Mouse (Mus musculus) MEL (cell line): ENCODE results near the gene Ryr1. TPM values are rescaled to one million over a fixed set of nuclear protein-coding genes. Genes with fewer than 3 reads are reported as not detected.

Source experiments
- DNase-seq: peaks from one replicate; pipeline ENCODE4 v3.0.0; 2011; ENCODE audit warnings: low read depth, low spot score
- H3K27ac ChIP-seq: 2 replicates; pipeline ENCODE4 v1.5.1; 2012; ENCODE audit warnings: low read depth, mild to moderate bottlenecking, control low read depth, low read length, moderate library complexity; ENCODE audit not compliant: control insufficient read depth
- H3K27me3 ChIP-seq, 2 experiments: fragments of 150-350 bp in 1 of 2; sonication (generic) in 1 of 2; 2 replicates each; pipeline ENCODE4 v1.6.1; 2012; ENCODE audit warnings: low read length in 2 of 2, mild to moderate bottlenecking in 2 of 2, improper control_type of control experiment in 1 of 2, moderate library complexity in 1 of 2; ENCODE audit not compliant: insufficient read depth in 2 of 2, control insufficient read depth in 1 of 2
- H3K36me3 ChIP-seq, 2 experiments: 2 replicates each; pipeline ENCODE4 v1.6.1; 2012 to 2014; ENCODE audit warnings: low read length in 2 of 2, improper control_type of control experiment in 1 of 2, inconsistent platforms in 1 of 2, mild to moderate bottlenecking in 1 of 2; ENCODE audit not compliant: insufficient read depth in 2 of 2, control insufficient read depth in 1 of 2
- H3K4me1 ChIP-seq, 2 experiments: fragments of 150-350 bp in 1 of 2; sonication (generic) in 1 of 2; 2 replicates each; pipeline ENCODE4 v1.6.1; 2012; ENCODE audit warnings: low read length in 2 of 2, improper control_type of control experiment in 1 of 2, mild to moderate bottlenecking in 1 of 2; ENCODE audit not compliant: insufficient read depth in 2 of 2, control insufficient read depth in 1 of 2
- H3K4me3 ChIP-seq, 2 experiments: fragments of 150-350 bp in 1 of 2; sonication (generic) in 1 of 2; 2 replicates each; pipeline ENCODE4 v1.5.1; 2012; ENCODE audit warnings: low read depth in 2 of 2, low read length in 2 of 2, mild to moderate bottlenecking in 2 of 2, moderate library complexity in 2 of 2, control low read depth in 1 of 2, improper control_type of control experiment in 1 of 2; ENCODE audit not compliant: control insufficient read depth in 1 of 2, insufficient read depth in 1 of 2
- H3K79me2 ChIP-seq: 2 replicates; pipeline ENCODE4 v1.6.1; 2012; ENCODE audit warnings: mild to moderate bottlenecking, low read length, moderate library complexity; ENCODE audit not compliant: control insufficient read depth, poor library complexity, insufficient read depth
- H3K9ac ChIP-seq: 2 replicates; pipeline ENCODE4 v1.6.1; 2012; ENCODE audit warnings: low read depth, mild to moderate bottlenecking, control low read depth, low read length, moderate library complexity; ENCODE audit not compliant: control insufficient read depth, poor library complexity, severe bottlenecking
- H3K9me3 ChIP-seq: fragments of 150-350 bp; sonication (generic); replicated peaks from 2 replicates; pipeline ENCODE4 v1.6.1; 2012; ENCODE audit warnings: mild to moderate bottlenecking, low read length, improper control_type of control experiment, moderate library complexity; ENCODE audit not compliant: insufficient read depth
- CHD1 ChIP-seq: IDR thresholded peaks from 2 replicates; pipeline ENCODE4 v1.6.1; 2012; ENCODE audit warnings: low read depth, mild to moderate bottlenecking, inconsistent platforms, low read length, improper control_type of control experiment
- CHD2 ChIP-seq: IDR thresholded peaks from 2 replicates; pipeline ENCODE4 v1.6.1; 2011; ENCODE audit warnings: low read length, improper control_type of control experiment
- ELF1 ChIP-seq: IDR thresholded peaks from 2 replicates; pipeline ENCODE4 v1.6.1; 2014; ENCODE audit warnings: low read depth, mild to moderate bottlenecking, inconsistent platforms, low read length, improper control_type of control experiment, moderate library complexity
- HCFC1 ChIP-seq: IDR thresholded peaks from 2 replicates; pipeline ENCODE4 v1.6.1; 2012; ENCODE audit warnings: low read depth, mild to moderate bottlenecking, inconsistent platforms, low read length, improper control_type of control experiment, moderate library complexity
- JUND ChIP-seq: IDR thresholded peaks from 2 replicates; pipeline ENCODE4 v1.6.1; 2011; ENCODE audit warnings: low read depth, mild to moderate bottlenecking, improper control_type of control experiment, low read length
- MAX ChIP-seq: IDR thresholded peaks from 2 replicates; pipeline ENCODE4 v1.6.1; 2011; ENCODE audit warnings: low read length, improper control_type of control experiment
- MAZ ChIP-seq: IDR thresholded peaks from 2 replicates; pipeline ENCODE4 v1.6.1; 2012; ENCODE audit warnings: low read depth, mild to moderate bottlenecking, inconsistent platforms, low read length, improper control_type of control experiment
- MEF2A ChIP-seq: IDR thresholded peaks from 2 replicates; pipeline ENCODE4 v1.6.1; 2014; ENCODE audit warnings: low read depth, mild to moderate bottlenecking, inconsistent platforms, low read length, improper control_type of control experiment; ENCODE audit not compliant: poor library complexity, insufficient replicate concordance, severe bottlenecking; ENCODE audit errors: extremely low read depth
- MXI1 ChIP-seq: IDR thresholded peaks from 2 replicates; pipeline ENCODE4 v1.6.1; 2011; ENCODE audit warnings: mild to moderate bottlenecking, low read depth, low read length, improper control_type of control experiment
- MYB ChIP-seq: IDR thresholded peaks from 2 replicates; pipeline ENCODE4 v1.6.1; 2011; ENCODE audit warnings: mild to moderate bottlenecking, low read depth, low read length, improper control_type of control experiment
- MYC ChIP-seq: IDR thresholded peaks from 2 replicates; pipeline ENCODE4 v1.6.1; 2011; ENCODE audit warnings: low read depth, mild to moderate bottlenecking, low read length, improper control_type of control experiment, moderate library complexity
- NELFE ChIP-seq: IDR thresholded peaks from 2 replicates; pipeline ENCODE4 v1.6.1; 2011; ENCODE audit warnings: low read depth, low read length, improper control_type of control experiment
- NRF1 ChIP-seq: IDR thresholded peaks from 2 replicates; pipeline ENCODE4 v1.6.1; 2014; ENCODE audit warnings: low read depth, mild to moderate bottlenecking, inconsistent platforms, low read length, improper control_type of control experiment, moderate library complexity; ENCODE audit not compliant: poor library complexity, insufficient read depth, severe bottlenecking
- POLR2A ChIP-seq, 2 experiments: IDR thresholded peaks; 2 replicates each; pipeline ENCODE4 v1.6.1; 2011 to 2012; ENCODE audit warnings: low read length in 2 of 2, mild to moderate bottlenecking in 2 of 2, control low read depth in 1 of 2, improper control_type of control experiment in 1 of 2, low read depth in 1 of 2, moderate library complexity in 1 of 2; ENCODE audit not compliant: control insufficient read depth in 1 of 2, insufficient read depth in 1 of 2, poor library complexity in 1 of 2
- RAD21 ChIP-seq: IDR thresholded peaks from 2 replicates; pipeline ENCODE4 v1.6.1; 2011; ENCODE audit warnings: mild to moderate bottlenecking, low read depth, low read length, improper control_type of control experiment
- SIN3A ChIP-seq: IDR thresholded peaks from 2 replicates; pipeline ENCODE4 v1.6.1; 2012; ENCODE audit warnings: low read length, improper control_type of control experiment, inconsistent platforms
- SMC3 ChIP-seq: IDR thresholded peaks from 2 replicates; pipeline ENCODE4 v1.6.1; 2011; ENCODE audit warnings: low read depth, low read length, improper control_type of control experiment
- TAL1 ChIP-seq: IDR thresholded peaks from 2 replicates; pipeline ENCODE4 v1.6.1; 2012; ENCODE audit warnings: mild to moderate bottlenecking, inconsistent platforms, low read length, moderate library complexity, mixed read lengths
- TCF12 ChIP-seq: IDR thresholded peaks from 2 replicates; pipeline ENCODE4 v1.6.1; 2014; ENCODE audit warnings: low read depth, mild to moderate bottlenecking, inconsistent platforms, low read length, improper control_type of control experiment, moderate library complexity
- UBTF ChIP-seq: IDR thresholded peaks from 2 replicates; pipeline ENCODE4 v1.6.1; 2012; ENCODE audit warnings: low read depth, mild to moderate bottlenecking, inconsistent platforms, low read length, improper control_type of control experiment, moderate library complexity, borderline replicate concordance; ENCODE audit not compliant: insufficient read depth
- USF2 ChIP-seq, 2 experiments: IDR thresholded peaks; 2 replicates each; pipeline ENCODE4 v1.6.1; 2011 to 2012; ENCODE audit warnings: improper control_type of control experiment in 2 of 2, low read length in 2 of 2, borderline replicate concordance in 1 of 2, inconsistent platforms in 1 of 2, low read depth in 1 of 2, mild to moderate bottlenecking in 1 of 2; ENCODE audit not compliant: insufficient read depth in 1 of 2
- ZKSCAN1 ChIP-seq: IDR thresholded peaks from 2 replicates; pipeline ENCODE4 v1.6.1; 2012; ENCODE audit warnings: low read depth, mild to moderate bottlenecking, inconsistent platforms, low read length, improper control_type of control experiment, moderate library complexity
- ZMIZ1 ChIP-seq: IDR thresholded peaks from 2 replicates; pipeline ENCODE4 v1.6.1; 2012; ENCODE audit warnings: low read depth, mild to moderate bottlenecking, inconsistent platforms, low read length, improper control_type of control experiment, moderate library complexity
- ZNF384 ChIP-seq: IDR thresholded peaks from 2 replicates; pipeline ENCODE4 v1.6.1; 2012; ENCODE audit warnings: low read depth, mild to moderate bottlenecking, inconsistent platforms, low read length, improper control_type of control experiment
- polyA plus RNA-seq, 2 experiments: library from polyadenylated mRNA; stranded (reverse) in 1 of 2; unstranded in 1 of 2; fragments of >175 nt in 1 of 2; fragments of >200 nt in 1 of 2; gene quantifications; 2 replicates each; pipeline versions ENCODE4 v1.2.1 to v1.2.4; 2012; ENCODE audit warnings: low replicate concordance in 2 of 2, low read depth in 1 of 2; ENCODE audit not compliant: insufficient read length in 2 of 2, insufficient read depth in 1 of 2, missing spikeins in 1 of 2
- total RNA-seq: library from RNA; depleted of rRNA; stranded (reverse); fragments of 300-350 nt; gene quantifications from 2 replicates; pipeline ENCODE4 v1.2.3, GENCODE M21; 2012

Ryr1 gene
- total and polyA plus RNA-seq, 3 experiments, result 0.27 to 0.54 TPM; not detected in 1

GRCm38 (mm10) chr7:28957997-28958725 lies 166.8 kb downstream of the Ryr1 start:
- H3K4me1 ChIP-seq, result peaks cover 37 to 54% of the 10 kb centered on the region in 2 experiments
- peak overlapping the region; percentile 52; the same call in 1 of the 2 replicates for H3K27ac ChIP-seq
- DNase-seq, result peak; percentile 37
- peak overlapping the region; percentile 30; the same call in 1 of the 2 replicates for H3K9ac ChIP-seq
- H3K79me2 ChIP-seq, result peaks cover 72% of the 10 kb centered on the region
- no peak for TF ChIP-seq HCFC1
- no peak for TF ChIP-seq MXI1
- peak; percentile 14; the same call in 1 of the 2 replicates for TF ChIP-seq SIN3A
- no peak for TF ChIP-seq SMC3
- TF ChIP-seq UBTF, result no peak
- TF ChIP-seq NELFE, result no peak
- peak; percentile 92 for TF ChIP-seq ZNF384
- TF ChIP-seq CHD1, result no peak
- H3K4me3 ChIP-seq, result no peak overlapping the region
- H3K36me3 ChIP-seq, result peaks cover 3 to 71% of the 10 kb centered on the region in 2 experiments; a peak in 3 of 4 replicates
- no peaks in the 10 kb centered on the region for H3K27me3 ChIP-seq
- no peaks in the 10 kb centered on the region for H3K9me3 ChIP-seq

DNA sequence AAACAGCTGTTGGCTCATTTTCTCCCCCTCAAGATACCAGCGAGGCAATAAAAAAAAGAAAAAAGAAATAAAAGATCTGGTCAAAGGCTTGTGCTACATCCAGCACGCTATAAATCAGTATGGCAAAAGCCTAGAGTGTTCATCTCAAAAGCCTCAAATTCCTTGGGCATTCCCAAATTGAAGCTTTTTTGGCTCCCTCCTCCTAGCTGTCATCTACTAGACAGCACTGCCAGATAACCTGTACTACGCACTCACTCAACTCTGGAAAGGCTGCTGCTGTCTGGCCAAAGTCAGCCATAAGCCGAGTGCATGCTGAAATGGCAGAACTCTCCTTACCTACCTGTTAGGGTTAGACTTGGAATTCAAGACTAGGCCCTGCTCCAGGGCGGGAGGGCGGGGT lies 167.7 kb downstream of the Ryr1 start:
- TF ChIP-seq MAZ, result no peak
- TF ChIP-seq JUND, result no peak
- TF ChIP-seq MEF2A, result no peak
- no peak for TF ChIP-seq RAD21
- no peak for TF ChIP-seq ZMIZ1
- TF ChIP-seq TCF12, result no peak
- TF ChIP-seq MYB, result no peak
- TF ChIP-seq MYC, result no peak
- no peak for TF ChIP-seq HCFC1
- TF ChIP-seq USF2 (IDR thresholded peaks at IDR 0.05; ENCODE audit: borderline replicate concordance in 1 of 2, insufficient read depth in 1 of 2, low read depth in 1 of 2, low read length in 2 of 2), result no peak
- no peak for TF ChIP-seq ELF1
- TF ChIP-seq NELFE, result no peak
- TF ChIP-seq POLR2A (IDR thresholded peaks at IDR 0.05; ENCODE audit: control insufficient read depth in 1 of 2, insufficient read depth in 1 of 2, low read depth in 1 of 2, low read length in 2 of 2, poor library complexity in 1 of 2), result no peak
- TF ChIP-seq TAL1, result no peak
- no peak for TF ChIP-seq MAX
- TF ChIP-seq NRF1, result no peak
- TF ChIP-seq ZNF384, result no peak
- no peak for TF ChIP-seq CHD2
- TF ChIP-seq ZKSCAN1, result no peak
- Histone ChIP-seq H3K9me3 (no peaks in the 10 kb centered on the region), H3K79me2 (peaks cover 73% of the 10 kb centered on the region), H3K4me3 (no peak overlapping the region), H3K9ac (no peak overlapping the region), H3K27ac (no peak overlapping the region), H3K4me1 (peaks cover 38 to 57% of the 10 kb centered on the region in 2 experiments), H3K27me3 (no peaks in the 10 kb centered on the region), H3K36me3 (peaks cover 3 to 75% of the 10 kb centered on the region in 2 experiments; a peak in 3 of 4 replicates)
- no peak for DNase-seq
